Mouse (Mus musculus) kidney, adult 2 months (tissue): ENCODE data around the gene Mrpl10.

Experiments used
- CTCF ChIP-seq: fragments of 200-500 bp; conservative IDR thresholded peaks from 2 replicates; pipeline ENCODE4 v1.5.1; 2011; ENCODE audit warnings: low read depth, mild to moderate bottlenecking, control low read depth, low read length, moderate library complexity, mixed read lengths; ENCODE audit not compliant: insufficient read depth, insufficient read length
- POLR2A ChIP-seq: fragments of 200-500 bp; IDR thresholded peaks from one replicate; pipeline ENCODE4 v1.6.1; 2011; ENCODE audit warnings: low read depth, low read length, control low read depth

- TF ChIP-seq CTCF (no peak), POLR2A (no peak)
These were observed 10.9 kb downstream of the Mrpl10 start for GRCm38 (mm10) chr11:97052219-97052646.
